Mouse (Mus musculus) liver, adult 2 months (tissue): Measurements from ENCODE around the gene Ncdn.

Experiments
- CTCF ChIP-seq: fragments of 200-500 bp; IDR thresholded peaks from 2 replicates; pipeline ENCODE4 v1.5.1; 2011; ENCODE audit warnings: low read depth, low read length, control low read depth
- POLR2A ChIP-seq: fragments of 200-500 bp; IDR thresholded peaks from 2 replicates; pipeline ENCODE4 v1.6.1; 2011; ENCODE audit warnings: low read length, control low read depth; ENCODE audit not compliant: insufficient read depth; ENCODE audit errors: extremely low read depth

- TF ChIP-seq CTCF, result no peak
- TF ChIP-seq POLR2A, result no peak
These were observed 17.7 kb downstream of the Ncdn start for GRCm38 (mm10) chr4:126735382-126736000.
